Mouse (Mus musculus) myocyte (in vitro differentiated cells): ENCODE results near the gene Usp1.
A peak's percentile ranks its signal among the peaks of the same experiment; 100 is the strongest.

Experiments
- E2F4 ChIP-seq: IDR thresholded peaks from one replicate; pipeline ENCODE4 v1.6.1; 2011; ENCODE audit warnings: mild to moderate bottlenecking, control low read depth, moderate library complexity; ENCODE audit not compliant: insufficient read depth
- MAX ChIP-seq: IDR thresholded peaks from one replicate; pipeline ENCODE4 v1.6.1; 2011; ENCODE audit warnings: low read depth, mild to moderate bottlenecking, control low read depth
- MYOD1 ChIP-seq, 3 experiments: IDR thresholded peaks; one replicate each; pipeline ENCODE4 v1.6.1; 2011; ENCODE audit warnings: control low read depth in 2 of 3, low read depth in 2 of 3, mild to moderate bottlenecking in 2 of 3, moderate library complexity in 1 of 3; ENCODE audit not compliant: insufficient read length in 2 of 3, control insufficient read depth in 1 of 3
- POLR2A ChIP-seq: IDR thresholded peaks from one replicate; pipeline ENCODE4 v1.6.1; 2011; ENCODE audit warnings: low read depth, mild to moderate bottlenecking, control low read depth, moderate library complexity; ENCODE audit not compliant: insufficient read length
- POLR2AphosphoS2 ChIP-seq: IDR thresholded peaks from one replicate; pipeline ENCODE4 v1.6.1; 2011; ENCODE audit warnings: low read depth, control low read depth; ENCODE audit not compliant: insufficient read length
- REST ChIP-seq: IDR thresholded peaks from one replicate; pipeline ENCODE4 v1.6.1; 2011; ENCODE audit warnings: mild to moderate bottlenecking, control low read depth, moderate library complexity; ENCODE audit not compliant: insufficient read depth, insufficient read length
- SRF ChIP-seq: IDR thresholded peaks from one replicate; pipeline ENCODE4 v1.6.1; 2011; ENCODE audit warnings: low read depth; ENCODE audit not compliant: control insufficient read depth, insufficient read length
- TCF12 ChIP-seq: IDR thresholded peaks from one replicate; pipeline ENCODE4 v1.6.1; 2011; ENCODE audit warnings: mild to moderate bottlenecking, control low read depth; ENCODE audit not compliant: poor library complexity, insufficient read depth, severe bottlenecking

GRCm38 (mm10) chr4:98922061-98922642 lies 1.5 kb upstream of the Usp1 start:
- TF ChIP-seq POLR2A: no peak
- TF ChIP-seq MAX: no peak
- no peak for TF ChIP-seq SRF
- TF ChIP-seq E2F4: no peak
- TF ChIP-seq MYOD1 (IDR thresholded peaks at IDR 0.05; ENCODE audit: control insufficient read depth in 1 of 3, insufficient read length in 2 of 3, low read depth in 2 of 3): no peak
- TF ChIP-seq POLR2AphosphoS2: peak; percentile 22
- no peak for TF ChIP-seq TCF12
- TF ChIP-seq REST: no peak
